Mouse (Mus musculus) megakaryocyte, adult 5-6 weeks (primary cell): ENCODE results near the gene Olfml3. TPM values are rescaled to one million over a fixed set of nuclear protein-coding genes. Genes with fewer than 3 reads are reported as not detected.

Source experiments
- ATAC-seq: 2 replicates; pipeline ENCODE4 v1.8.0; 2016; ENCODE audit warnings: mild to moderate bottlenecking, inconsistent platforms; ENCODE audit not compliant: poor library complexity, severe bottlenecking
- total RNA-seq, 2 experiments: library from RNA; stranded (forward) in 1 of 2; stranded (reverse) in 1 of 2; fragments of 153-499, 151-499 nt in 1 of 2; fragments of 221-1000, 200-1000 nt in 1 of 2; gene quantifications; 2 replicates each; pipeline versions ENCODE4 v1.2.3 to v1.2.4; 2015 to 2017

Gene Olfml3
- total RNA-seq, 2 experiments from 2014 or later, result 0.25 to 0.59 TPM

DNA sequence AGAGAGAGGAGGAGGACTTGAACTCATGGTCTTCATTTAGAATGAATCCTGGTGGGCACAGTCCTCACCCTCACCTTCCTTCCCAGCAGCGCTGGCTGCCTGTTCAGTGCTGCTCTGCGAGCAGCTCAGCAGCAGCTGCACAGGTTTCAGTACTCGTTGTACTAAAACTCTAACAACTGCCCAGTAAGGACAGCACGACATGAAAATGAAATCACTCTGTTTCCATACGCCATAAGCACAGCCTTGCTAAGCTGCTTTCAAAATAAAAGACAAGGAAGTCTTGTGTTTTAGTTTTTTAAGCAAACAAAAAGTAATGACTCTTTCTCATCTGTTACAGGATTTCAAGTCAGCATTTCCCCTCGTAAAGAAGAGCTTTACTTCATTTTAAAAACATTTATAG is 5.4 kb upstream of the Olfml3 start:
- no peak for ATAC-seq

DNA sequence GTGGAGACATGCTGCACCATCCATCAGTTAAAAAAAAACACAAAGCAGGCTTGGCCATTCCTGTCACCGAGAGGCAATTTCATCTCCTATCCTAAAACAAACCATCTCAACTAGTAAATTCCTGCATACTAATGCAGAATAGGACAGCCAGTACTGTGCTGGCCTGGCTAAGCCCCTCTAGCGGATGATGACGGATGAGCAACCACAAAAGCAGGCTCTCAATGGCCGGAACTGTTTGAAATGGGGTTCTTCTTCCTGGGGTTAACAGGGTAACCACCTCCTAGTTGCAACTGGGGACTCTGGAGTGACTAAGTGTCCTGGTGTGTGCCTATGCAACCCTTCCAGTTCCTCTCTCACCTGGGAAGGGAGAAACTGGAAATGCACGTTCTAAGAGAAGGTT is 2.5 kb upstream of the Olfml3 start:
- 0 out of 2 replicates have a peak, but pooled peaks have one; percentile 20 for ATAC-seq

DNA sequence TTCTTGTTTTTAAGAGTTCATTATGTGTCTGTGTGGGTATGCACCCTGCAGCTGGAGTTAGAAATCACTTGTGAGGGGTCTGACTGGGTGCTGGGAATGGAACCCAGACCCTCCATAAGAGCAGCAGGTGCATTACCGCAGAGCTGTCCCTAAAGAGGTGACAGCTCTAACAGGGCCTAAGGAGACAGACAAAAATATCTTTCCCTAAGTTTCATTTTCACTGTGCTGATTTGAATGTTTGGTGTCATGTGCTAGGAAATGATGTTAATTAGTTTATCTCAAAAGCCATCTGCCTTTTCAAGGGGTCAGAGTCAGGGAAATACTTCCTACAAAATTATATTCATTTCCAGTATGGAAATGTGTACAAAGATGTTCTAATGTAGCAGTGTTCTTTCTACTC is 1.5 kb upstream of the Olfml3 start, which contains the start of gene Gm10964:
Gm10964 (plus strand) TSS at position 38 of the 400 bp plus-strand sequence.
- ATAC-seq, result no peak

DNA sequence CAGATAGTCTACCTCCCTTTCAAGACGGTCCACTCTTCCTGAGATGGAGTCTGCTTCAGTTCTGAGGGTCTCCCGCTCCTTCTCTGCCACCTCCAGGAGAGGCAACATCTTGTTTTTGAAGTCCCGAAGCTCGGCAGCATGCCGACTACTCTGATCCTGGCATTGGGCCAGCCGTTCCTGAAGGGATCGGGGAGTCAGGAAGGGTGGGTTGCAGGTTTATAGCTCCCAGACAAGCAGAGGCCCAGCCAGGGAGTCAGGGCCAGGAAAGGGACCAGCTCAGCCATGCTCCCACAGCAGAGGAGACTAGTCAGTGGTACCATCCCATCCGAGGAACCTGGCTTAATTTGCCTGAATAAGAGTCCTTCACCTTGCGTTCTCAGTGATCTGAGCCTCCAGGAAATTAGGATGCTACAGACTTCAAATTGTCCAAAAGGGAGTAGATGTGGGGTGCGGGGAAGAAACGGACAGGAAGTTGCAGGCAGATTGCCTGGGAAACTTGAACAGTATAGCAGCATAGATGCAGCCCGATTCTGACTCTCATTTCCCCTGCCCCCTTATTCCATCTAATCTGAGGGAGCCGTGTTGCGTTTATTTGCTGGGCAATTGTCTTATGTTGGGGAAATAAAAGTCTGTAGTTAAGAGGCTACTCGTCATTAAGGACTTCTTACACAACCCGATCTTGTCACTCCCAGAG is 593 bp downstream of the Olfml3 start:
- no peak for ATAC-seq

DNA sequence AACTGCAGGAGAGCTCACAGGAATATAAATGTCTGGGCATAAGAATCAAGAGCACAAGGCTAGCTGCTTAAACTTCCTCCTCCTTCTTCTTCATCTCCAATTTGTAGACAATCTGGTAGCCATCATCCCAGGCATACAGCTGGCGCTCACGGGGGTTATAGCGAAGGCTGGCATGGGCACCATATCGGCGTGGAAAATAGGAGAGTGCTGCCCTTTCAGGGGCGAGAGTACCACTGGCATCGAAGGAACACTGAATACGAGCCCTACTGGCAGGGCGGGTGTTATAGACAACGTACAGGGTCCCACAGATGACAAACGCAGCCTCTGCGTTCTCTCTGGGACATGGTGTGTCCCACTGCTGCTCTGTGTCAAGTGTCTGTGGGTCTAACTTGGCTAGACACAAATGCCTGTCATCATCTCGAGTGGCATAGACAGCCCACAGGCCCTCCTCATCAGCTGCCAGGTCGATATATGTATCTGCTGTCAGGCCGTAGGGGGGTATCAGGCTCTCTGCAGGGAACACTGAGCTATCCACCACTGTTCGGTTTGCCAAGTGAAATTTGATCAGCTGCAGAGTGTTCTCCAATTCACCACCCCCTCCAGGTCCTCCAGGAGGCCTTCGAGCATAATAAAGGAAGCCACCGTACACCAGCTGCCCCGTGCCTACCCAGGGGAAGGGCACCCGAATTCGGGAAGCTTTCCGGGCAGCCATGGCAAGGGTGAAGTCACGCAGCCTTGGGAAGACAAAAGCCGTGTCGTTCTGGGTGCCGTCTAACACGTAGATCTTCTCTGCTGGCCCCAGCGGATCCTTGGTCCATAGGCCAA is 1.8 kb downstream of the Olfml3 start:
- no peak for ATAC-seq

DNA sequence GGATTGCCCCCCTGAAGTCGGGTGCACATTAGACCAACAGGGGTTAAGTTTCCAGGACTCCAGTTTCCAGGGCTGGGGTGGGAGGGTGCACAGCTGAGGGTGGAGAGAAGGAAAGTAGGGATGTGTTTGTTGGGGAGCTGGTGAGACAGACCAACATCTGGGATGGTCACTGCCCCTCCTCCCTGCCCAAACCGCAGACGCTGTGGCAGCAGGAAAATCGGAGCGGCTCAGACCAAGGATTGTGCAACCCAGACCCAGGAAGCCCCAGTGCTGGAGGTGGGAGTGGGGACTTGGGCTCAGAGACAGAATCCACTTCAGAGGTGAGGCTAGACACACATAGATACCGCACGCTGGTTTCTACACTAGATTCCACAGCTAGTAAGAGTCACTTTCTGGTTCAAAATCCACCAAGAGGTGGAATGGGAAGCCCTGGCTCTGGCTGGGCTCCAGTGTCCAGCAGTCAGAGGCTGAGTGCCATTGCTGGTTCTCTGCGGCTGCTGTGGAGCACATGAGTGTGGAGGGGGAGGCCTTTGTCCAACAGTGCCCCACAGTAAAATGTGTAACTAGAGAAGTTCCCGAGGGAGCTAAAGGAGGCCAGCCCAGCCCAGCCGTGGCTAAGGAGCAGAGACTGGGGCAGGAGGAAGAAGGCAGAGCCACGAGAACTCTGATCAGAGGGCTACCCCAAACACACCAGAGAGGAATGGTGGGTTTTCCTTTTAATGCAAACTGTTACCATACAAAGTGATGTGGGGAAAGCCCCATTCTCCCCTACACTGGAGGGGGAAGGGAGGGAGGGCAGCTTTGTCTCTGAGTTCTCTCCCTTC is 2.9 kb downstream of the Olfml3 start:
- peak; percentile 13; the same call in 1 of the 2 replicates for ATAC-seq

DNA sequence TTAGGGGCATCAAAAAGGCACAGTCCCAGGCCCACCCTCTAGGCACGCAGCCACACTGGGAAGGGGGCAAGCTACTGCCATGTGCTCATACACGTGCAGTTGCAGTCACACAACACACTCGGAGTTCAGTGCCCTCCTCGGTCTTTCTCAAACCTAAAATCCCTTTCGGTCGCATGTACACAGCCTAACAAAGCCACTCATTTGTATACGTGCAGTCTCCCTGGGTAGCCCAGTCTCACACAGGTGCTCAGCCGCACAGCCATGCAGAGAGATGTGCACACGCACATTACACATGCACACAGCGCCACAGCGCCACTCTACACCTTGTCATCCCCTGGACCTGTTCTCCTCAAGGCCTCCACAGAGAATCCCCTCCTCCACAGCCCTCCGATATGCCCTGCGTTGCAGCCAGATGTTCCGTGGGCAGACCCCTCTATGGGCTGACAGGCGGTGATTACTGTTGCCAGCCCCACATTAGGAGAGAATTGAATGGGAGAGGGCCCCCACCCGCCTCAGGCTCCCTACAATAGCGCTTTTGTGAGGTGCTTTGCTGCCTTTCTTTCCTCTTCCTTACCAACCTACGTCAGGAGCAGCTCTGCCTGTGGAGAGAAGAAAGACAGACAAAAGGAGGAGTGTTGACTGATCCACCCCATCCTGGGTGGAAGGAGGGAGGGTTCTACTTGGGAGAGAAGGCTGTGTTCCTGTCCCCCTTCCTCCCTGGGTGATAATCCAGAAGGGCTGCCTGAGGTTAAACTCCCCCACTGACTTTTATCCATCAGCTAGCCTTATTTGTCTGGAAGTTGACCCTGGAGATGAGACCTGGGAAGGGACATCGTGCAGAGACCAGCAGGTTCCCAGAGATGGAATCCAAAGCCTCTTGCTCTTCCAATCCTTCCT is 3.8 kb downstream of the Olfml3 start:
- ATAC-seq, result no peak

DNA sequence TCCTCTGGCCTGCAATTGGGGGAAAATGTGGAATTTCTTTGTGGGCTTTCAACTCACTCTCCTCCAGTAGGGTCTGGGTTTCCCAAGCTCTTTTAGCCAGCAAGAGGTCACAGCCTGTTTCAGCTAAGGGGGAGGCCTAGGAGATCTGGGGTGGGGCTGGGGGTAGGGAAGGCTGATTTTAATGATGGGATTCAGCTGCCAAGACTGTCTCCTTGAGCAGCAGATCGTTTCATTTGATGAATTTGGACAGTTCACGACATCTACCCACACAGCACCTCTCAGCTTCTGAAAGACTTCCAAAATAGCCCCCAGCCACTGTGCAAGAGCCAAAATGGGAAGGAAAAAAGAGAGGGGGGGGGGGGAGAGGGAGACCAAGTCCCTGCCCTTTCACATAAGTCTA is 4.6 kb downstream of the Olfml3 start:
- no peak for ATAC-seq

DNA sequence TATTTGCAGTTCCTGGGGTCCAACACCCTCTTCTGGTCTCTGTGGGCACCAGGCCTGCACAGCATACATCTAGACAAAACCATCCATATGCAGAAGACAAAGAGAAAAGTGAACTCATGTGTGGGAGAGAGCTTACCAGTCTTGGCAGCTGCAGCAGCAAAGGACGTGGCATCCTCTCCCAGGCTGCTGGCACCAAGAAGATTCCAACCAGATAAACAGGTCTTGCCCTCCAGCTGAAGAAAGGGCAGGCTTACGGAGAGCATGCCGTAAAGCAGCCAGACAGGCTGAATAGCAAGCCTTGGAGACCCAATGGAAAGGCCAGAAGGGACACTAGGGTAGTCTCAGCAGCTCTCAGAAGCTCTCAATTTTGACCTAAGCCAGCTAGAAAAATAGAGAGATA is 5.7 kb downstream of the Olfml3 start:
- no peak for ATAC-seq

DNA sequence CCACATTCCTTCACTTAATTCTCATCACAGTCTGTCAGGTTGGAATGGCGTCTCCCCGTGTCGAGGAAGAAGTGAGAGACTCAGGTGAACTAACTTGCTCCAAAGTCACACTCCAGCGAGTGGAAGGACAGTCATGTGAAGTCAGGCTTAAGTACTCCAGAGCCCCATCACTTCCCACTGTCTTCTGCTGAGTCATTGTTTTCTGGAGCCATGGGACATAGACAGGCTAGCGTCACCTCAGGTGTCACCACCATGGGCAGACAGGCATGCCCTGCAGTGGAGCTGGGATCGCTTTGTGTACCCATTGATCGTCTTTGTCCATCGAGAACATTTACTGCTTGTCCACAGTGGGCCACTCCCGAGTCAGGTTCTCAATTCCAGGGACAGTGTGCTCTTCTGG is 8.0 kb downstream of the Olfml3 start:
- ATAC-seq, result no peak

DNA sequence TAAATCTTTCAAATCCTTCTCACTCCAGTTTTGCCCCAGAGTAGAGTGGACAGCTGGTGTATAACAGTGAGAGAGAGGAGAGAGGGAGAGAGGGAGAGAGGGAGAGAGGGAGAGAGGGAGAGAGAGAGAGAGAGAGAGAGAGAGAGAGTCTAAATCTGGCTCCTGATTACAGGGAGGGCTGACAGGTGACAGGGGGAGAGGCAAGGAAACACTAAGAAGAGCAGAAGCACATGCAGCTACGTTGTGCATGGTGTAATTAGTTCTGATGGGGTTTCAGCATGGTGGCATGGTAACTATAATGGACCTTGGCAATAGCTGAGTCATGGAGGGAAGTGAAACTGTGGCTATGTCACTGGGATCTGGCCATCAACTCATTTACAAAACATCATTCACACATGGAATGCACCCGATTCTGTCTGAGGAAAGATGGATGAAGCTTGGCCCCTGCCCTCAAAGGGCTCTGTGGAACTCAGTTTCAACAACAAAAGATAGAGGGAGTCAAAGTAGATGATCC is 9.9 kb downstream of the Olfml3 start:
- peak; percentile 94 for ATAC-seq

DNA sequence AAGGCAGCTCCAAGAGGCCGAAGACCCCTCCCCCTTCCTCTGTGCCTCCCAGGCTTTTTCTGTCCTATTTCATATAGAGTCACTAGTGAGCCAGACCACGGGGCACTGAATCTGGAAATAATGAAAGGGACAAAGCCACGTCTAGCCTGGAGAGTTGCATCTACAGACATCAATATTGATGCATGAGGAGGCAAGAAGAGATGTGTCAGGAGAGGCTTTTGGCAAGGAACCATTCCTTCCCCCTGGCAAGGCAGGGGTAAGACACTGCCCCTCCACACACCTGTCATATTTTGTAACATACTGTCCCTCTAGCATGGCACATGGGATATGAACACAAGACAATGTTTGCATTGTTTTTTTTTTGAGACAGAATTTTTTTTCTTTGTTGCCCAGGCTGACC is 11.2 kb downstream of the Olfml3 start:
- ATAC-seq, result no peak

DNA sequence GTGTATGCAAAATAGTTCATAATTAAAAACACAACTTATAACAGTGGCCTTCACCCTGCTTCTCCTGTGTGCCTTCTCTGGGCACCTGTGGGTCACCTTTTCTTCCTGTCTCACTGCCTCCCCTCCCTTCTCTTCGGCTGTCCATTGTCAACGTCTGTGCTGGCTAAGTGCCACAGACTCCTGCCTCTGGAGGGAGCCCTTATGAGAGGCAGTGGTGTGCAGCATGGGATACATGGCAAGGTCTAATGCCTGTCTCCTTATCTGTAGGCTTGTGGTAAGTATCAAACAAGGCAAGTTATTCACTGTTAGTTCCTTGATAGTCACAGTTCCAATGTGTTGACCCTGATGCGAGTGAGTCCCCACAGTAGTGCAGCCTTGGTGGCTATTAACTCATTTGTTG is 13.7 kb downstream of the Olfml3 start:
- peak; percentile 31; the same call in 1 of the 2 replicates for ATAC-seq

DNA sequence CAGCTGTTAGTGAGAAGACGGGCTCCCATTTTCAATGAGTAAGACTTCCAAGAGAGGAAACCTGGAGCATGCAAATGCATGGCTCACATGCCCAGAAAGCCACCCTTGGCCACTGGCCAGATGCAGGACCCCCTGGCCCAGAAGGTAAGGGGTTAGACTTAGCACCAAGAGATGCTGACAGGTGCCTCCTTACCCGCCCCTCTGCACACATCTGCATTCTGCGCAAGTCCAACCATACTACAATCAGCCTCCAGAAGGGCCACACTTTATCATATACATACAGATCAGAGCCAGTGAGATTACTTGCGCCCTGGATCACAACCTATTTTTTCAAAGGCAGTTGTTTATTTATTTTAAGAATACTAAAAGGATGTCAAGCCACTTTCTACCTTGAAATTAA is 19.1 kb downstream of the Olfml3 start:
- no peak for ATAC-seq

DNA sequence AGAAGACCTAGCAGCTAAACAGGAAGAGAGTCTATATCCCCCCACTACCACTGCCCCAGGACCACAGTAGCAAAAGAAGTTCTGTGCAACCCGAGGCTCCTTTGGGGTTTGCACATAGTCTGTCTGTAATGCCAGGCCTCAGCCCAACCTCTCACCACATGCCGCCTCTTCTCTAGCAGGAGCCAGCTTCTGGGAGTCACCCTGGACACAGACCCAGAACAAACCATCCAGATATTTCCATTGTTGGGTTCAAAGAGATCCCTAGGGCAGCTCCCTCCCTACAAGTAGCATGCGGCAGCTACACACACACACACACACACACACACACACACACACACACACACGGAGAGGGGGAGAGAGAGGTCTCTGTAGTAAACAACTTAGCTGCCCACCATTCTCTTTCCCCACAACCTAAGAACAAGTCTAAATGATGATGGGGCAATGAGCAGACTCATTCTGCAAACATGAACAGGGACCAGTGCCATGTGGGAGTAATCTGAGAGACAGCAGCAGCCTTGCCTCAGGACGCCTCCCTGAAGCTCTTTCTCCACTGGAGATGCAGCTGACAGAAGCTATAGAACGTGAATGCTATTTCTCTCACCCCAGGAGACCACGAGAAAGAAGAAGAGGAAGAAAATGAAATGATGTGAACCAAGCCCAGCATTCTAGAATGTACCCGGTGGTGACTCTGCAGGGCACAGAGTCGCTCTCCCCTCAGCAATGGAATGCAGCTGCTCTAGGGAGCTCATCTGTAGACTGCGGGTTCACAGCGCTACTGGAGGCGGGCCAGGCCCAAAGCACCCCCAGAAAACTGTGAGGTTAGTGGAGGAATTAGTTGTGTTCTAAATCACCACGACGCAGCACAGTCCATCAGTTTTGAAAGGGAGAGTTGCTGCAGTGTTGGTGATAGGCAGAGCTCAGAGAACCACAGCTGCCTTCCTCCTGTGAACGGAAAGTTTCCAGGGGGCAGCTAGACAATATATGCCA is 20.7 kb downstream of the Olfml3 start:
- ATAC-seq, result no peak

DNA sequence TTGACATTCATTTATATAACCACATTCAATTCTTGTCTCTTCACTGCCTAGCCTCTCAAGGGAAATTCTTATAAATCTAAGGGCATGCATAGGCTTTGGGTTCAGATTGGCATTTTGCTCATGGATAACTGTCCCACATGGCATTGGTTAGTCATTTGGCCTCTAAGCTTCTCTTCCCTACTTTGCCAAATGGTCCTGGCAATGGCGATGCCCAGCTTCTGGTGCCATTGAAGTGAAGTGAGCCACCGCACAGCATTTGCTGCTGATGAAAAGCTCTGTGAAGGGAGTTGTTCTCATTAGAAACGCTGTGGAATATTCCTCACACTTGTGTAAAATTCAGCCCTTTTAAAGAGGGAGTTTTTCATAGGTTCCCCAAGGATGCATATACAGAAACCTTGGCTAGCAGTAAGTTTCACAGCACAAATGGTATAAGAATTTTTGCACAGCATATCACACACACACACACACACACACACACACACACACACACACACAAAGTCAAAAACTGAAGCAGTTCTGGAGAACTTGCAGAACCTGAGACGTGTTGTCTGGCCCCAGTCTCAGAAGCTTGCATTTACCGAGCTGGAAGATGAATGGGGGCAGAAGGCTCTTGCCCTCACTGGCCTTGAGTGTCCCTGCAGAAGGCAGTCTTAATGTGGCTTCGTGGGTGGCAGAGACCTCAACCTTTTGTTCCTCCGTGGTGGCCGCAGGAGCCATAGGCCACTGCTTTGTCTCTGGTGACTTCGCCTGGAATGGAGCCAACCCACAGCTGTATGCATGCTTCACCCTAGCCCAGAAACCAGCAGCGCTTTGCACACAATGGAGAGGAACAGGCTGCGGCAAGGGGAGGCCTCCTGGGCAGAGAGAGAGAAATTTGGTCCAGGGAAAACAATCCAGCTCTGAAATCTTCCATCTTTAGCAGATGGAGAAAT is 21.8 kb downstream of the Olfml3 start:
- ATAC-seq, result peak; percentile 49

DNA sequence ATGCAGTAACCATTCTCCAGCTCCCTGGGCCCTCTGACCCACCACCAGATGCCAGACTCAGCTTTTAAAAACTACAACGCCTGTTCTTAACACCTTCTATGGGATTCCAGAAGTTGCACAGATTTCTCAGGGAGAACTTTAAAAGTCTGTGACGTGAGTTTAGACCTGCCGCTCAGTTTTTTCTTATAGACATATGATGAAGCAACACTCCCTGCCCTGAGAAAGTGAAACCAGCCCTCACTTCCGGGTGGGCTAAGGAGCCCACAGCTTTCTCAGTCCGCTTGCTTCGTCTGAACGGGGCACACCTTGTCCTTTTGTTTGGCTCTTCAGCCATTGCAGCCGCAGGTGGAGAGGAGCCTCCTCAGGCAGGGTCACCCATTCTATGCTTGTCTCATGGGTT is 22.9 kb downstream of the Olfml3 start:
- ATAC-seq, result no peak
